Mouse (Mus musculus) urinary bladder, postnatal 14 days (tissue): Measurements from ENCODE around the gene Crisp4.

Source experiments
- DNase-seq: peaks from one replicate; pipeline ENCODE4 v3.0.0; 2021; ENCODE audit warnings: low spot score

Gene Crisp4

DNA sequence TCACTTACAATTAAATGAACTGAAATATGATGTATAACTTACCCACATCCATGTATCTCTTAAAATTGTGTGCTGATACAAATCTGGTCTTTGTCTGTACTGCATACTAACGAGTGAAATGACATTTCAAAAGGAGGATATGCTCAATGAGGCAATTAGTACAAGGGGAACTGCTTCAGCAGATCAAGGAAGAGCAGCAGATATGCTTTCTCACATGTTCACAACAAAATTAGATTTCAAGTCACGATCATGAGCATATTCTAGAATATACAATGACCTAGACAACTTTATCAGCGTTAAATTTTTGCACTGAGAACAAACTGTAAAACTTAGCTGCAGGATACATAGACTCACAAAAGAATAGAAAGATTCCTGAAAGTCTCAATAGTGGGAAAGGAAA lies at the start of gene Crisp4:
Gene Crisp4 (minus strand): TSS at position 101 of the 400 bp plus-strand sequence.
- no peak for DNase-seq

DNA sequence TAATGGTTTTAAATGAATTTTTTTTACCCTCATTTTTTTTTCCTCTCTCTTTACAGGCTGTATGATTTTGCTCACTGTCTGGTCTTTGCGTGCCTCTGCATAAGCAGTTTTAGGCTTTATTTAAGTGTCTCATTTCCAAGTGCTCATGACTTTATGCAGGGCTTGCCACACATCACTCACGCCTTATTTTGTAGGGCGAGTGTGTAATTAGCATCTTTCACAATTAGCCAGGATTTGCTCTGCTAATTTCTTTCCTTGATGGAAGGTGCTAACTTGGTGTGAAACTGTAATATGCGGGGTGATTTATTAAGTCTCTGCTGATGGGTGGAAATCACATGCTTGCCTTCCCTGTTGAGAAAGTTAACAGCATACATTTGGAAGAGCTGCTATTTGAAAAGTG lies 46.0 kb upstream of the Crisp4 start:
- DNase-seq, result no peak

DNA sequence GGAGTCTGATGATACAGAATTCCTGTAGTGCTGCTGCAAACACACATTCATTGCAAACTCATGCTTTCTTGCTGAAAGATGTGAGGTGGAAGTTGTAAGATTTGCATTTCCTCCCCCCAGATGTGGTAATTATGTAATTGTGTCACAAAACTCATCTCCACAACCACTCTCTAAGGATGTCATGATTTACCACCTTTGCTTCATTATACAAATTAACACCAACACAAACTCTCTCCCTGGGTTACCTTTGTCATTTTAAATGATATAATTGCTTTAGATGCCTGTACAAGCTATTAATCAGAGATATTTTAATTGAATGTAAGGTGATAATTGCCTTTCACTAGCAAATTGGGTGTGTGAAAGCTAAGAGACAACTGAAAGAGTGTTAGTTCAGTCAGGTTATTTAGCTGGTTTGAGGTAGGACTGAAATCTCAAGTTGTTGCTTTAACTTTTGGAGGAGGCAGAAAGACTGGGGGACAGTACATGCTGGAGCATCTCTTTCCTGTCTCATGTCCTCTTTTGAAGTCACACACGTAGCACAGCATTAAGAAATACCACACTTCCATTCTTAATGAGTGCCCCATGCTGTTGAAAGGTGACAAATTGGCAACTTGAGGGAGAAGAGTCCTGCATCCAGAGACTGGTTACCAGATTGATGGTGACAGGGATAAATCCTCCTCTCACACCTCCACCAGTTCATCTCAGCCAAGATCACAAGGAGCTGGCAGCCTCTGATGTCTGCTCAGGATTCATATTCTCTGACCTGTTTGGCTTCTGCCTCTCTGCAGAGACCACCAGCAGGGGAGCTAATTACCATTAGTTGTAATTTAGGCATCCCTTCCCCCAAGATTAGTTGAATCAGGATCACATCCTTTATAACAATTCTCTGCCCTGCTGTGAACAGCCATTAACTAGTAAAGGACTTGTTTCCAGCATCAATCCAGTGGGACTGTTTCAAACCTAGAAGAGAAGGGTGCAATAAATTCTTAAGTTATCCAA lies 45.3 kb upstream of the Crisp4 start:
- DNase-seq, result no peak

DNA sequence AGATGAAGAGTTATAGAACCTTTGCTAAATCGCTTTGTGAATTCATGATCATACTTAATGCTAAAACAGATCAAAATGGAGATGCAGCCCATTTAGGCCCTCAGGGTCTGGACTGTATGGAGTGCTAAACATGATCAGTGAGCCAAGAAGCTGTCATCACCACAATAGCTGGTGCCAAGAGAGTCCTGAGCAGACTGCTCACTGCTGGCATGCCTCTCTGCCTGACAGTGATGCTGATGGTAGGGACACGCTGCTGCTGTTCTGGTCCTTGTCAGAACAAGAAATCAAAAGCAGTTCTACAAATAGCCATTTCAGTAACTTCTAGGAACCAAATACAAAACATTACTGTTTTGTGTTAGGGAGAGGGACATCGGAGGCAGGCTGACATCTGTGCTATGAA lies 35.5 kb upstream of the Crisp4 start:
- no peak for DNase-seq

DNA sequence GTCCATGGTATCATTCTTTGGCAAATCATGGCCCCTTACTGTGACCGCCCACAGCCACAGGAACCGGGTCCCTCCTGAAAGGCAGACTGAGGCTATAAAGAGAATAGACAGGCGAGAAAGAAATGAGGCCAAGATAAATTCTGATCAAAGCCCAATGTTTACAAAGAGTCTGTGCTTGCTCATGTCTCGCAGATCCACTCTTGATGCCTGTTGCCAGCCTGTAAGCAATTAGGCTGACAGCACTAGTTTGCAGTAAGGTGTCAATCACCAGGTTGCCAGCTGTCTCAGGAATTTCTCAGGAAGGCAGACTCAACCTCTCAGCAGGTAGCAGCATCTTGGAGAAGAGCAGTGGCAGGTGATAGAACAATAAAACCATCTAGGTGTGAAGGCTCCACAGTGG lies 24.9 kb upstream of the Crisp4 start:
- DNase-seq, result no peak

DNA sequence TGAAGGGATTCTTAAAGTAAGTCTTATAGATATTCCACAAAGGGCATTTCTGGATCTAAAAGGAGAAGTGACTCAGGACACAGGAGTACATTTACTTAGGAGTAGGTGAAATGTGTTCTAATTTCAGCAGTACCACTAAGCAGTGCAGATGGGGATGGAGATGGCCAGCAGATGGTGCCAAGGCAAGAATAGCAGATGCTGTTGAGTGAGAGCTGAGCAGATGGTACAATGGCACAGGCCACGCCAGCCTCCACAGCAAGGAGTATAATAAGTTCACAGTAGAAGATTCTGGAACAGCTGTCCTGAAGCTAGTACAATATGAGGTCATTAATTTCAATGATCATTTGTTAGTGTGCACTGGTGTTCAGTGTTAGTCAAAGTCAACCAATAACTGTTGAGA lies 22.6 kb upstream of the Crisp4 start:
- DNase-seq, result no peak

DNA sequence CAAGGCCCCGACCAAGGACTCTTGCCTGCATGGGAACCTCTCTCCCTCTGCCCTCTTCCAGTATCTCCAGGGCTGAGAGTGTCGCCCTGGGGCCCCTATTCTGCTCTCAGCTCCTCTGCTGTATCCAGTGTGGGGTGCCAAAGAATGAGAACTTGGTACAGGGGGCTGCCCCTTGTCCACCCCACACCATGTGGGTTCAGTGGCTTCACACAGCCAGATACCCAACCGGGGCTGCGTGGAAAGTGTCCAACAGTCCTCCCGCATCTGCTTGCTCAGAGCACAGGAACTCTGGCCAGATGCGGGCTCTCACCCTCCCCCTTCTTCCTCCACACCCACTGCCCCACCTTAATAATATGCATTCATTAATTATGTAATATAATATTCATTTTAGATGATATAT lies 13.4 kb upstream of the Crisp4 start:
- DNase-seq, result no peak

GRCm38 (mm10) chr1:18148211-18148610 lies 2.5 kb upstream of the Crisp4 start:
- no peak for DNase-seq

DNA sequence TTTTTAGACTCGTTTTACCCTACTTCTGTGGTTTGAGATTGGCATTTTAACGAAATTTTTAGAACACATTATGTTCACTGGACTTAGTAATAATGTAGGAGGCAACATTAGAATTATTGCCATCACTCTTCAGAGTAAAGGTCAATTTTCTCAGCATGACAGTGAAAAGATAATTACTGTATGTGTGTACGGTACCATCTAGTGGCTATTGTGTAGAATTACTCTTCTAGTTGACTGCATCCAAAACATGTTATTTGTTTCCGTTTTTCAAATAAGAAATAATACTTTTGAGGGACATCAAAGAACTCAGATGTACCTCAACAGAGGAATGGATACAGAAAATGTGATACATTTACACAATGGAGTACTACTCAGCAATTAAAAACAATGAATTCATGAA lies 14.0 kb downstream of the Crisp4 start:
- no peak for DNase-seq

DNA sequence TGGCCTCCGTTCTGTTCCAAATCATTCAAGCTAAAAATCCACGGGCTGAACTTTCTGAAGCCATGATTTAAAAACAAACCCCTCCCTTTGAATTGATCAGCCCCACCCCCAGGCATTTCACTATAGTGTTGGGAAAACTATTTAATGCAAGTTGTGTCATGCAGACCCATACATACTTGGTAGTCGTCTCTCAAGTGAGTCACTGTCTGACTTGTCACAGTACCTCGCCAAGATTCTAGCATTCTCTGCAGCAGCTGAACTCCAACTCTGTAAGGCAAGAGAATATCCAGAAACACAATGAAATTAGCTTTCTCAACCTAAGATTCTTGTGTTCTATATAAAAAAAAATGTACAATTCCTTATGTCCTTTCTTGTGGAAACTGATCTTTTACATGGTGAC lies 15.7 kb downstream of the Crisp4 start:
- DNase-seq, result no peak

DNA sequence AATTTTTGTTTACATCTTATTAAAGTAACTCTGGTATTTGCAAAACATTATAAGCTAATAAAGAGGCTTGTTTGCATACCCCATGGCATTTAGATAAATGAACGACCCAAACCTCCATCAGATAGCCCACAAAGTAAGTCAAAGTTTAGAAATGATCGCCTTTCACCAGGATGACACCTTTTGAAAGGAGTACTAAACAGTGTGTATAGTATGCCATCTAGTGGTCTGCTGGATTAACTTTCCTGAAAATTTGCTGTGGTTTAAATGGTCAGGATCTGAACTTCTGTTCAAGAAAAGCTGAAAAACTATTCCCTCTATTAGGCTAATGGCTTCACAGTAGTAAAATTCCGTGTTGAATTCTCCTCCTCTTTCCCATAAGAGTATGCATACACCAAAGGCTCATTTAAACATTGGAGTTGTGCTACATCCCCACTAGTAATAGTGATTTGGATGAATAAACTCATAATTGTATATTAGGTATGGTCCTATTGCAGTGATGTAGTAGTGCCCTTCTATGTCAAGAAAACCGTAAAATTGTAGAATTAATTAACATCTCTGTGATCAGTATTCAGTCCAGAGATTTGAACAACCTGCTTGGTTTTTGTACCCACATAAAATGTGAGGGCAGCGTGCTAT lies 38.9 kb downstream of the Crisp4 start:
- no peak for DNase-seq

DNA sequence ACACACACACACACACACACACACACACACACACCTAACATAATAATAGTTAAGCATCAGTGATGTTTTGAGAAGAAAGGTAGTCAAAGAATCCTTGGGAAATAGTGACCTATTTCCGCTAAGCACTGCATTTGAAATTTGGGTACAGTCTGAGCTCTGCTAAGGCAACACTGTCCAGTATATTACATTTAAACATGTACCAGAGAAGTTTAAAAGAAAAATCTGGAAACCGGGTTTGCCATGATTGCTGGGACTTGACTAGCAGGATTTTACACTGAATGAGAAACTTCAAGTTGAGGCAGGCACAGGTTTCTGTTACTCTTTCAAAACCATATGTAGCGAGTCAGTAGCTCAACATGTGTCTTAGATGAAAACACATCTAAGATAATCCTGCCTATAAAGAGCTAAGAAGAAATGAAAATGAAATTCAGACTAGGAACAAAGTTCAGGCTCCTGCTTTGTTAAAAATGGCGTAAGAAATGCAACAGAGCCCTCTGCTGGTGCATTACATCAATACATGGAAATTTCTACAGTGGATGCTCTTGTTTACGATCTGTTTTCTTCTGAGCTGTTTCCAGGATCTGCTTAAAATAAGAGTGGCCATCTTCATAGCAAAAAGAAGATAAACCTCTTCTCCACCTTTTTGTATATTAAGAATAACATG lies 39.7 kb downstream of the Crisp4 start:
- no peak for DNase-seq

GRCm38 (mm10) chr1:18105029-18105865 lies 40.5 kb downstream of the Crisp4 start:
- DNase-seq, result no peak
